In genomic region chr19:55193717-55194394, GRCm38 (mm10) we compare ENCODE assay signal across 21 mouse cellular contexts. TPM values are rescaled to one million over a fixed set of nuclear protein-coding genes. Genes with fewer than 3 reads are reported as not detected.
A peak's percentile ranks its signal among the peaks of the same experiment; 100 is the strongest.
DNase-seq lines count a peak whose midpoint lies in the region; ATAC-seq and TF ChIP-seq lines count a peak whose summit lies in the region.
"Had no signal": no experiment of that assay in that cellular context is flagged by ENCODE, and none has a peak within 500 bp of the region (broad histone marks: within the 10 kb centered on the region; RNA-seq: fewer than 3 reads in every experiment).

No protein-coding gene starts in this region.

- no peak overlapping the region for H3K9ac ChIP-seq in forebrain, embryonic 11.5 days (ENCODE audit: low read length)
- H3K9ac ChIP-seq in forebrain, embryonic 13.5 days = no peak overlapping the region
- no peak overlapping the region for H3K9ac ChIP-seq in kidney, postnatal 0 days (ENCODE audit: low read depth, low read length)
- H3K9ac ChIP-seq in hindbrain, postnatal 0 days (replicated peaks; ENCODE audit: low read length) = no peak overlapping the region
- H3K9ac ChIP-seq: limb, embryonic 13.5 days had no signal

- no peak overlapping the region for H3K4me2 ChIP-seq in forebrain, embryonic 11.5 days (ENCODE audit: low read depth, low read length, severe bottlenecking)
- no peak overlapping the region for H3K4me2 ChIP-seq in forebrain, embryonic 13.5 days
- no peak overlapping the region for H3K4me2 ChIP-seq in kidney, postnatal 0 days (ENCODE audit: low read length)
- H3K4me2 ChIP-seq in hindbrain, postnatal 0 days (ENCODE audit: low read depth, low read length) = no peak overlapping the region
- H3K4me2 ChIP-seq: limb, embryonic 13.5 days had no signal

- no peaks in the 10 kb centered on the region for H3K4me1 ChIP-seq in forebrain, embryonic 11.5 days (replicated peaks; ENCODE audit: control insufficient read depth, insufficient read depth, low read length)
- no peaks in the 10 kb centered on the region for H3K4me1 ChIP-seq in forebrain, embryonic 13.5 days
- no peaks in the 10 kb centered on the region for H3K4me1 ChIP-seq in kidney, postnatal 0 days (replicated peaks; ENCODE audit: insufficient read depth, low read length)
- H3K4me1 ChIP-seq in hindbrain, postnatal 0 days (ENCODE audit: insufficient read depth, low read length) = no peaks in the 10 kb centered on the region

- H3K27me3 ChIP-seq in forebrain, embryonic 11.5 days (ENCODE audit: control insufficient read depth, insufficient read depth, low read length) = no peaks in the 10 kb centered on the region
- H3K27me3 ChIP-seq in forebrain, embryonic 13.5 days = no peaks in the 10 kb centered on the region
- no peaks in the 10 kb centered on the region for H3K27me3 ChIP-seq in kidney, postnatal 0 days (ENCODE audit: insufficient read depth, low read length)
- H3K27me3 ChIP-seq in hindbrain, postnatal 0 days (ENCODE audit: insufficient read depth, low read length) = no peaks in the 10 kb centered on the region
- H3K27me3 ChIP-seq: limb, embryonic 13.5 days had no signal

- WGBS in forebrain, embryonic 11.5 days = 78% methylated on average over 11 of the region's 11 CpGs
- 86% methylated on average over 11 of the region's 11 CpGs for whole genome bisulfite sequencing in forebrain, embryonic 13.5 days
- 74% methylated on average over 11 of the region's 11 CpGs for WGBS in kidney, postnatal 0 days
- 66% methylated on average over 11 of the region's 11 CpGs for WGBS in hindbrain, postnatal 0 days

- DNase-seq in forebrain, embryonic 11.5 days (ENCODE audit: low spot score) = peak; percentile 30
- DNase-seq in kidney, postnatal 0 days (ENCODE audit: low spot score) = peak; percentile 69
- DNase-seq in kidney, adult 9 months = no peak
- DNase-seq in thymus, postnatal 0 days (ENCODE audit: low spot score) = peak; percentile 15
- DNase-seq in thymus, adult 18-20 months = no peak
- DNase-seq in yolk sac, embryonic 10.5 days (ENCODE audit: low spot score) = peak; percentile 37
- DNase-seq in hindbrain, postnatal 0 days (ENCODE audit: low spot score) = no peak
- DNase-seq: cerebellum, postnatal 10 days; embryo, embryonic 11 days; gastrocnemius, postnatal 10 days had no signal

- no peaks in the 10 kb centered on the region for H3K36me3 ChIP-seq in forebrain, embryonic 11.5 days (ENCODE audit: control insufficient read depth, insufficient read depth, low read length)
- H3K36me3 ChIP-seq in forebrain, embryonic 13.5 days (ENCODE audit: poor library complexity, severe bottlenecking) = no peaks in the 10 kb centered on the region
- H3K36me3 ChIP-seq in kidney, postnatal 0 days (ENCODE audit: insufficient read depth, low read length) = no peaks in the 10 kb centered on the region
- H3K36me3 ChIP-seq in hindbrain, postnatal 0 days (ENCODE audit: insufficient read depth, low read length) = no peaks in the 10 kb centered on the region
- H3K36me3 ChIP-seq: limb, embryonic 13.5 days had no signal

- H3K4me3 ChIP-seq in forebrain, embryonic 11.5 days (ENCODE audit: low read depth, low read length) = no peak overlapping the region
- H3K4me3 ChIP-seq in forebrain, embryonic 13.5 days = no peak overlapping the region
- H3K4me3 ChIP-seq in kidney, postnatal 0 days (replicated peaks; ENCODE audit: low read depth, low read length) = no peak overlapping the region
- H3K4me3 ChIP-seq in hindbrain, postnatal 0 days (ENCODE audit: low read length) = no peak overlapping the region
- H3K4me3 ChIP-seq: erythroblast, embryonic 14.5 days; limb, embryonic 13.5 days; megakaryocyte, embryonic 14.5 days had no signal

- ATAC-seq in forebrain, embryonic 11.5 days (replicated peaks; ENCODE audit: low FRiP score) = no peak
- no peak for ATAC-seq in forebrain, embryonic 13.5 days
- ATAC-seq in kidney, postnatal 0 days (replicated peaks; ENCODE audit: low FRiP score, low read depth) = no peak; the same call in 1 of the 2 replicates
- no peak for ATAC-seq in hindbrain, postnatal 0 days
- ATAC-seq: activated CD4-positive, CD25-positive, alpha-beta regulatory T cell, adult 4 months; inflammation-experienced regulatory T-cells, adult 6 months had no signal

- H3K27ac ChIP-seq in forebrain, embryonic 11.5 days (ENCODE audit: low read depth, low read length) = no peak overlapping the region
- H3K27ac ChIP-seq in forebrain, embryonic 13.5 days = no peak overlapping the region
- 0 out of 2 replicates have a peak overlapping the region, but pooled peaks have one; percentile 19 for H3K27ac ChIP-seq in kidney, postnatal 0 days
- H3K27ac ChIP-seq in hindbrain, postnatal 0 days = no peak overlapping the region
- H3K27ac ChIP-seq: limb, embryonic 13.5 days had no signal

- no peaks in the 10 kb centered on the region for H3K9me3 ChIP-seq in forebrain, embryonic 11.5 days (ENCODE audit: control insufficient read depth, low read length)
- H3K9me3 ChIP-seq in forebrain, embryonic 13.5 days (replicated peaks) = no peaks in the 10 kb centered on the region
- no peaks in the 10 kb centered on the region for H3K9me3 ChIP-seq in kidney, postnatal 0 days (replicated peaks; ENCODE audit: low read length)
- H3K9me3 ChIP-seq in hindbrain, postnatal 0 days (ENCODE audit: low read length) = no peaks in the 10 kb centered on the region
- H3K9me3 ChIP-seq: limb, embryonic 13.5 days; megakaryocyte, embryonic 14.5 days had no signal

- TF ChIP-seq CTCF in kidney, postnatal 0 days (IDR thresholded peaks at IDR 0.05; ENCODE audit: low read depth) = no peak
- no peak for TF ChIP-seq CTCF in hindbrain, postnatal 0 days (IDR thresholded peaks at IDR 0.05; ENCODE audit: low read depth)

RNA-seq across cellular contexts. Expression of gene Tectb, which starts 13.3 kb away (rescaled TPM):
- not detected in 2 replicates for polyA plus RNA-seq in forebrain, embryonic 11.5 days (2014; fragmentation: Nextera tagmentation; extraction: Ambion mirVana)
- polyA plus RNA-seq in forebrain, embryonic 13.5 days (2015; fragmentation: Nextera tagmentation; extraction: Ambion mirVana) = 0.13 TPM in 1 of 2 replicates, not detected in the other
- 0.05 TPM in 1 of 2 replicates, not detected in the other for polyA plus RNA-seq in kidney, postnatal 0 days (2015; fragmentation: Nextera tagmentation; extraction: Ambion mirVana)
- polyA plus RNA-seq in thymus, postnatal 0 days (2015; fragmentation: Nextera tagmentation; extraction: Ambion mirVana) = 0.24 and 0.60 TPM in 2 replicates
- 0.10 TPM in 1 of 2 replicates, not detected in the other for total RNA-seq in hindbrain, postnatal 0 days (2014; rRNA removed)
- 0.10 and 0.13 TPM in 2 replicates for polyA plus RNA-seq in hindbrain, postnatal 0 days (2015; fragmentation: Nextera tagmentation; extraction: Ambion mirVana)
- total RNA-seq: hematopoietic stem cell, adult 5-6 weeks had no signal
- polyA plus RNA-seq: activated CD4-positive, CD25-positive, alpha-beta regulatory T cell, adult 4 months; erythroblast, embryonic 14.5 days; heart, embryonic 14.5 days; inflammation-experienced regulatory T-cells, adult 6 months; limb, embryonic 13.5 days; neural tube, embryonic 14.5 days; small intestine, adult 2 months had no signal

RNA-seq across cellular contexts. Expression of gene Gucy2g, which starts 47.2 kb away (rescaled TPM):
- polyA plus RNA-seq in forebrain, embryonic 11.5 days (2014; fragmentation: Nextera tagmentation; extraction: Ambion mirVana) = not detected in 2 replicates
- not detected in 2 replicates for polyA plus RNA-seq in forebrain, embryonic 13.5 days (2015; fragmentation: Nextera tagmentation; extraction: Ambion mirVana)
- polyA plus RNA-seq in kidney, postnatal 0 days (2015; fragmentation: Nextera tagmentation; extraction: Ambion mirVana) = 0.34 and 0.36 TPM in 2 replicates
- 0.04 and 0.06 TPM in 2 replicates for polyA plus RNA-seq in thymus, postnatal 0 days (2015; fragmentation: Nextera tagmentation; extraction: Ambion mirVana)
- total RNA-seq in hindbrain, postnatal 0 days (2014; rRNA removed) = not detected in 2 replicates
- 0.09 and 0.10 TPM in 2 replicates for polyA plus RNA-seq in hindbrain, postnatal 0 days (2015; fragmentation: Nextera tagmentation; extraction: Ambion mirVana)
- total RNA-seq: adrenal gland, postnatal 36 days; hematopoietic stem cell, adult 5-6 weeks had no signal
- polyA plus RNA-seq: activated CD4-positive, CD25-positive, alpha-beta regulatory T cell, adult 4 months; erythroblast, embryonic 14.5 days; heart, embryonic 14.5 days; limb, embryonic 13.5 days had no signal

RNA-seq across cellular contexts. Expression of gene Acsl5, which starts 57.9 kb away (rescaled TPM):
- polyA plus RNA-seq in forebrain, embryonic 11.5 days (2014; fragmentation: Nextera tagmentation; extraction: Ambion mirVana) = 19.7 and 20.9 TPM in 2 replicates
- 9.4 and 10.9 TPM in 2 replicates for polyA plus RNA-seq in forebrain, embryonic 13.5 days (2015; fragmentation: Nextera tagmentation; extraction: Ambion mirVana)
- 60.6 and 64.8 TPM in 2 replicates for polyA plus RNA-seq in kidney, postnatal 0 days (2015; fragmentation: Nextera tagmentation; extraction: Ambion mirVana)
- 72.4 and 83.1 TPM in 2 replicates for polyA plus RNA-seq in thymus, postnatal 0 days (2015; fragmentation: Nextera tagmentation; extraction: Ambion mirVana)
- 12.3 and 13.2 TPM in 2 replicates for total RNA-seq in hindbrain, postnatal 0 days (2014; rRNA removed)
- 15.6 and 19.1 TPM in 2 replicates for polyA plus RNA-seq in hindbrain, postnatal 0 days (2015; fragmentation: Nextera tagmentation; extraction: Ambion mirVana)

Comparison
In these comparisons a context has a peak if more than half of its experiments do, and no peak if none do; other contexts are left out.
1. DNase-seq: peak in forebrain, embryonic 11.5 days (single experiment), kidney, postnatal 0 days (single experiment), thymus, postnatal 0 days (single experiment) and yolk sac, embryonic 10.5 days (single experiment); none in kidney, adult 9 months (single experiment), thymus, adult 18-20 months (0 of 2) and hindbrain, postnatal 0 days (single experiment).